Mouse (Mus musculus) kidney, adult 8-10 months (tissue): Measurements from ENCODE around the gene Tmem202.

Source experiments
- DNase-seq, 2 experiments: peaks; one replicate each; pipeline ENCODE4 v3.0.0; 2022

Gene Tmem202

GRCm38 (mm10) chr9:59539441-59540137, at the start of gene Tmem202, which contains the start of gene Hexa:
Tmem202 (minus strand) TSS chr9:59539847.
Hexa (plus strand) TSS chr9:59539540.
- DNase-seq: peak; percentile 63 to 67

GRCm38 (mm10) chr9:59588710-59589671, 49.3 kb upstream of the Tmem202 start:
- DNase-seq: no peak

DNA sequence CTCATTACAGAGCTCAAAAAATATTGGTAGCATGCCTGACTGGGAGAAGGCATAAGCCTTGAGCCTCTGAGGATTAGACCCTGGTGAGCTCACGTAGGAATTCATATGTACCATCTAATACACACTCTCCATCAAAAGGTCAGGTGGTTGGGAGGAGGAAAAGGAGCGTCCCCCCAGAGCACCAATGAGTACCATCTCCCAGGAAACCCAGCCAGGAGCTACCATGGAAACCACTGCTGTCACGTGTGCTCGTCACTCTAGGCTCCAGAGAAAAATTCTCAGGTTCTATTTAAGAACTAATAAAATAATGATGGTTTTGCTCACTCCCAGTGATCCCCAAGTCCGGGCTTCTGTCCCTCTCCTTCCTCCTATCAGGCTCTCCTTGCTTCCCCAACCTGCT, 48.6 kb upstream of the Tmem202 start:
- no peak for DNase-seq

- DNase-seq: peak; percentile 37 to 68
These were observed 45.2 kb upstream of the Tmem202 start for GRCm38 (mm10) chr9:59584871-59585308.

DNA sequence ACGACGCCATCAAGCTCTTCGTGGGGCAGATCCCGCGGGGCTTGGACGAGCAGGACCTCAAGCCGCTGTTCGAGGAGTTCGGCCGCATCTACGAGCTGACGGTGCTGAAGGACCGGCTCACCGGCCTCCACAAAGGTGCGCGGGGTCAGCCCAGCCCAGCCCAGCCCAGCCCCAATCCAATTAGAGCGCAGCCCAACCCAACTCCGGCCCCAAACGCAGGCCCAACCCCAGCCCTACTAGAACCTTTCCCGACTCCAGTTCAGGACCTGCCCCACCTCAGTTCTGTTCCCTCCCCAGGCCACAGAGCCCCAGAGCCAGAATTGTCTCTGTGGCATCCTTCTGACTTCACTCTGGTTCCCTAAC, 38.8 kb upstream of the Tmem202 start:
- DNase-seq: no peak

DNA sequence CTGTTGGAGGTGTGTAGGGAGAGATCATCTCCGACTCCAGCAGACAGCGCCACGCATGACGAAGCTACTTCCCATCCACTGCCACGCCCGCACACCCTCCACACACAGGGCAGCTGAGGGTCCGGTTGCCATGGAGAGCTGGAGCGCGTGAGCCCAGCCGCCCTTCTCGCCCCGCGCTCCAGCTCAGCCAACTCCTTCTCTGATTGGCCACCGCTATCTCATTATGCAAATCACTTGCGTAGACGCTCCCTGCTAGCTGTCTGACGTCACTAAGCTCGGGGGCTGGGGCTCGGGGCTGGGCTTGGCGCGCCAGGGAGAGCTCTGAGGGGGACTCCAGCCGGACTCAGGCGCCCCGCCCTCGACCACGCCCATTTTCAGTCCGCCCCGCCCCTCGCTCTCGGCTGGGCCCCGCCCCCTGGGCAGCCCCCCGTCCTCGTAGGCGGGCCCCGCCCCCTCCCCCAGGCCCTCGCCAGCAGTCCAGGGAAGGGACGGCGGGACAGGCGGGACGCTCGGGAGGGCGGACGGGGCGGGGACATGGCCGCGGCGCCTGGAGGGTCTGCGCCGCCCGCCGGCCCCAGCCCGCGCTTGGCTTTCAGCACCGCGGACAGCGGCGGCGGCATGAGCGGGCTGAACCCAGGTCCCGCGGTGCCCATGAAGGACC, 38.3 kb upstream of the Tmem202 start, which contains the start of gene Celf6:
TSS of gene Celf6 (plus strand) at position 74 of the 661 bp plus-strand sequence.
- peak; percentile 42 to 53 for DNase-seq

DNA sequence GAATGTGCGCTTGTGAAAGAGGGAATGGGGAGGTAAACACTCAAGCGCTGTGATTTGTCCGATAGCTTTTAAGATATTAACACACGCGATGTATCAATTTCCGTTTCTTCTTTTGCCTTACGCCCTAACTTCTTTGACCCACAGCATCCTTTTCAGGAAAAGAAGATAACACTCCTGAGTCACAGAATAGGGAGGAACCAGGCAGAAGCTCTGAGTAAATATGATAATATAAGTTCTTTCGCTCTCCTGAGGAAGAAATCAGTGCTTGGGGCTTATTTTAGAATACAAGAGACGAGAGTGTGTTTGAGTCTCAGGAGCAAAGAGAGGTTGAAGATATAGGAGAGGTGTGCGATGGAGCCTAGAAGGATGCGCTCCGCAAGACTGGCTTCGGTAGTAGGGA, 37.8 kb upstream of the Tmem202 start:
- DNase-seq: no peak

DNA sequence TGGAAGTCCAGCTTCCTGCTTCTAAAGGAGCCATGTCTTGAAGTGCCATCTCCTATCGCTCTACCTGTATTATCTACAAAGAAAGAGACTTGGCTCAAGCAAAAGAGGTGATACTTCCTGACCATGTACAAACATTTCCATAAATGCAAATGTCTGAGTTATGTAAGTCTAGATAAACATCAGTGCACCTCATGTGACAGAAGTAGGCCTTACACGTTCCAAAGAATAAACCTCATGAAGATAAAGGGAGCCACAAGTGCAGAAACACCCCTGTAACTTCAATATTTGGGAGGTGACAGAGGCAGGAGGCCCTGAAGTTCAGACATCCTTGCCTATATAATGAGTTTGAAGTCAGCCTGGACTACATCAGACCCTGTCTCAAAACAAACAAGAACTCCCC, 32.2 kb upstream of the Tmem202 start:
- no peak for DNase-seq

DNA sequence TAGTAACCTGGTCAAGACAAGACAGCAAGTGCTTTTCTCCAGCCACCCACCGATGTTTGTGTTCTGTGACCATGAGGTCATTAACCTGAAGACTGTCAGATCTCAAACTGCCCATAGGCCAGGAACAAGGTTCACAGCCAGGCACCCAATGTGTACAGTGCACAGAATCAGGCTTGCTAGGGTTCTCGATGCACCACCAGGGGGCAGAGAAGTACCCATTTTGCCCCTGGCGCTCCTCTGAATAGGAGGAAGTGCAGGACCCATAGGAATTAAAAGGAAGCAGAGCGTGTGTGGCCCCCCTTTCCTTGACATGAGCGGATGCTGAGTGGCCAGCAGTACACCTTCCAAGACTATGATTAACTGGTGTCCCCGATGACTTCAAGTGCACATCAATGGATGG, 27.5 kb upstream of the Tmem202 start:
- DNase-seq: peak; percentile 39 to 68

GRCm38 (mm10) chr9:59565600-59565999, 26.0 kb upstream of the Tmem202 start:
- peak; percentile 55 to 77 for DNase-seq

GRCm38 (mm10) chr9:59553719-59554118, 14.1 kb upstream of the Tmem202 start:
- no peak for DNase-seq

- no peak for DNase-seq
These were observed 13.0 kb upstream of the Tmem202 start for GRCm38 (mm10) chr9:59552610-59553009.

DNA sequence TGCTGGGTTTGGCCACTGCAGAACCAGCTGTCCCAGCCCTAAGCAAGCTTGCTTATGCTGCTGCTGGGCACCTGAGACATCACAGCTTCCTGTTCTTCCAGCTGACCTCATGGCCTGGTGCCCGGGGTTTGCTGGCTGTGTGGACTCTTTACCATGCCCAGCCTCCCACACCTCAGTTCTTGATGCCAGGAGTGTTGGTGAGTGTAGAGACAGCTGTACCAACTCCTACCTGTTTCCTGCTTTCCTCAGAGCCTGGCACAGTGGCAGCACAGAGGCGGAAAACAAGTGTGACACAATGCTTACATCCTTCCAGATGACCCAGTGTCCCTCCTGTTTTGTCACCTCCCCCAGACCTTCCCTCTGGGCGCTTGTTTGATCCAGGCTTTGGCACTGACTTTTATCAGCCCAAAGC, 12.0 kb upstream of the Tmem202 start:
- peak in 1 of 2 experiments; percentile 17 for DNase-seq

- no peak for DNase-seq
These were observed 11.4 kb upstream of the Tmem202 start for GRCm38 (mm10) chr9:59551017-59551416.

DNA sequence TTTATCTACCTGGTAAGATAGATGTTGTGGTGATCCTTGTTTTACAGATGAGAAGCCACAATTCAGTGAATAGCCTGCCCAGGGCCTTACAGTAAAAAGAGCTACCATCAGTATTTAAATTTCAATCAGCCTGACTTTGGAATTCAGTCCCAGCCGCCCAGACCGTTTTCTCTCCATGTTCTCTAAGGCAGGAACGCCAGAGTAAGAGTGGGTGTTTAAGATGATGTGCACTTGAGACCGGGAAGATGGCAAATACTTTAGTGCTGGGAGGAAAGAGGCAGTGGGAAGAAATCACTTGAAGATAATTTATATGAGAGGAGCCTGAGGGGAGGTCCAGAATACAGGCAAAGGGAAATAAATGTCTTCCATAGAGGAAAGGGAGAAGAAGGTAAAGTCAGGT, 10.4 kb upstream of the Tmem202 start:
- DNase-seq: no peak

DNA sequence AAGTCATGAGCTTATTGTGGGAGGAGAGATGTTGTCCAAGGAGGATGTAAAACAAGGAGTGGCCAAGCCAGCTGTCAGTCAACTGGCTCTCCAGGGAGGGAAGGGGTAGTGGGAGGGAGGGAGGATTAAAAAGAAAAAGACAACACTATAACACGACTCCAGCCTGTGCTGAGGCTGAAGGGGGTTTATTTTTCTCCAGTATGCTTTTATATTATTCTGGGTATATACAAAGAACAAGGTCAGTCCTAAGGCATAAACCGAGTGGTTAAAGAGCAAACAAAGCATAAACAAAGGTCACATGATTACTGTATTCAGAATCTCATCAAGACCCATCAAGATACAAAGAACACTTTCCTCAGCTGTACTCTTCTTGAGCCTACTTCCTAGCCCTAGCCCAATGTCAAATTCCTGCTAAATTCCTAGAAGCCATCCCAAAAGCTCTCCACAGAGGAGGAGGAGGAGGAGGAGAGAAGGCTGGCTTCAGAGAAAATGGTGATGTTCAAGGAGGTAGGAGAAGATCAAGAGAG, 9.4 kb upstream of the Tmem202 start:
- DNase-seq: no peak

DNA sequence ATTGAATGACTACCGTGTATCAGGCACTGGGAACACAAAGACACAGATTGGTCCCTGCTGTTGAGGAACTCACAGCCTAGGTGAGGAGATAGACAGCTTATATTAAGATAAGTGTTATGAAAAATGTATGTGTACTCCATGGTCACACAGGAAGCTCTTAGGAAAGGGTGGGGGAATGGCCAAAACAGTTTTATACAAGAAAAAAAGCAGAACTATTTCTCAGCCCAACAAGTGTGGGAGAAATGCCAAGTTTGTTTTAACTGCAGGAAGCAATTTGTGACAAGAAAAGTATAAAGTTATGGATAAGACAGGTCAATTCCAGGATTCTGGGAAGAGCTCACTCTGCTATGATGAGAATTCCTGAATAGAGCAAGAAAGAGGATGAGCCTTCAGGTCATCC, 8.2 kb upstream of the Tmem202 start:
- no peak for DNase-seq

DNA sequence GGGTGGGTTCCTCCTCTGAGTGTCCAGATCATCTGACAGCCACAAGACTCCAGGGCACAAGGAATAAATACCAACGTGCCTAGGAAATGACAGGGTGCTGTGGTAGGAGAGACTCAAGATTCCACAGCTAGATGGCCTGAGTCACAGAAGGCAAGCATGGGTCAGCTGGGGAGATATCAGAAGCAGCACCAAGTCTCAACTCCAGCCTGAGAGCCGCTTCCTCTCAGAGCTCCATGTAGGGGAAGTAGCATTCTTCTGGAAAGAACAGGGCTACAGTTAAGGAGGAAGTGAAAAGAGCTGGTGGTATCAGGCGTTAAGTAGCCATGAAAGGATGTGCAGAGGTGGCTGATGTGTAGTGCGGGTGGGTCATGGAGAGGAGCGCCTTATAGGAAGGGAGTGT, 5.1 kb upstream of the Tmem202 start:
- DNase-seq: no peak

DNA sequence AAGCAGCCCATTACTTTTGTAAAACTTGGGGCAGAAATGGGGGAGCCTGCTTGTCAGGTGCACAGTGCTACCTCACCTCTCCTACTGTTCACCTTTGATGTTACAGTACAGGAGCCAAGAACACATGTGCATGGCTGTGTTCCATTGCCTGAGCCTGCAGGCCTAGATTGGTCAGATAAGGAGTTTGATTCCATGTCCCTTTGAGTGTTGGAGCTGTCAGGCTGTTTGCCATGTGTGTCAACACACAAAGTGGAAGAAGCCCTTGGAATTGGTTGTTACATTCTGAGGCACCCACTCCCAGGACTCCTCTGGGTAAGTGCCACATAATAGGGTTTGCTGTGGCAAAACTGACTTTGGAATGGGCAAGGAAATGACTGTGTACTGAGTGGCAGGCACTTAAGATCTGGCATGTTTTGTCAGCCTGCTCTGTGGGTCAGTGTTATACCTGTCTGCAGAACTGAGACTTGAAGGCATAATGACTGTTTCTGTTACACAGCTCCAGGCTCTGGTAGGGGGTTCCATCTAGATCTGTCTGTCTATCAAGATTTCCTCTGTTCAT, 3.2 kb upstream of the Tmem202 start:
- DNase-seq: no peak

DNA sequence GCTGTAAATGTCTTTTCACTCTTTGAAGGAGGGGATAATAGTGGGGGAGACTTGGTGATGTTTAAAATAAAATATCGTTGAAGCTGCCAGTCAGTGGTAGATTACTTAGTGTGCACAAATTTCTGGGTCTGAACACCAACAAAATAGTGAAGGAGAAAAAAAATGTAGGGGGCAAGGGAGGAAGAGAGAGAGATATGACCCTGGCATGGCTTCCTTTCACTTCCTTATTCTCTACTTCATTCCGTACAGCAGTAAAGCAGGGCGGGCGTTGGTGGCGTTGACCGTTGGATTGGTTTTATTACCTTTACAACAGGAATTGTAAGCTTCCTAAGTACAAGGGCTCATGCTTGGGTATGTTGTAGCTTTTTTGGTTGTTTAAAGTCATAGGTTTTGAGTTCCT, 2.0 kb upstream of the Tmem202 start:
- DNase-seq: no peak

GRCm38 (mm10) chr9:59537651-59538050, 2.0 kb downstream of the Tmem202 start:
- DNase-seq: no peak

- DNase-seq: no peak
These were observed 5.8 kb downstream of the Tmem202 start for GRCm38 (mm10) chr9:59533889-59534288.

- no peak for DNase-seq
These were observed 6.2 kb downstream of the Tmem202 start for GRCm38 (mm10) chr9:59533422-59533821.
